Mouse (Mus musculus) cerebellum, adult 2 months (tissue): ENCODE measurements around the gene Rpl15. TPM values are rescaled to one million over a fixed set of nuclear protein-coding genes. Genes with fewer than 3 reads are reported as not detected.
"Not testable (repeated sequence)": the region's sequence is repeated elsewhere in the genome, so short reads cannot be mapped to it uniquely, and the experiment has no call there.

Source experiments
- DNase-seq, 2 experiments: peaks; one replicate each; pipeline ENCODE4 v3.0.0; 2021
- H3K27ac ChIP-seq: fragments of 200-500 bp; 2 replicates; pipeline ENCODE4 v1.5.1; 2012; ENCODE audit warnings: low read length, control low read depth, inconsistent platforms; ENCODE audit not compliant: insufficient read depth
- H3K27me3 ChIP-seq: fragments of 200-500 bp; 2 replicates; pipeline ENCODE4 v1.6.1; 2012; ENCODE audit warnings: inconsistent platforms, mild to moderate bottlenecking, low read length, moderate library complexity; ENCODE audit not compliant: control insufficient read depth, insufficient read depth
- H3K4me1 ChIP-seq: fragments of 200-500 bp; 2 replicates; pipeline ENCODE4 v1.6.1; 2011; ENCODE audit warnings: low read length; ENCODE audit not compliant: control insufficient read depth, insufficient read depth
- H3K4me3 ChIP-seq: fragments of 200-500 bp; replicated peaks from 2 replicates; pipeline ENCODE3; 2011; ENCODE audit warnings: mild to moderate bottlenecking, low read depth, low read length, control low read depth; ENCODE audit not compliant: insufficient read depth
- CTCF ChIP-seq: fragments of 200-500 bp; IDR thresholded peaks from 2 replicates; pipeline ENCODE4 v1.5.1; 2011; ENCODE audit warnings: low read depth, mild to moderate bottlenecking, control low read depth, low read length, moderate library complexity, borderline replicate concordance; ENCODE audit not compliant: insufficient read depth
- POLR2A ChIP-seq: fragments of 200-500 bp; IDR thresholded peaks from 2 replicates; pipeline ENCODE4 v1.6.1; 2011; ENCODE audit warnings: low read length, control low read depth, borderline replicate concordance; ENCODE audit not compliant: insufficient read depth
- WGBS: fragments of 180-500 bp; shearing (Covaris S2); methylation state at CpG from one replicate; pipeline ENCODE4 v1.1.7; 2018; 5-methylcytosine and 5-hydroxymethylcytosine counted together
- polyA plus RNA-seq: library from polyadenylated mRNA; depleted of rRNA; stranded (reverse); fragments of >200 nt; gene quantifications from 2 replicates; pipeline ENCODE4 v1.2.3, GENCODE M21; 2012

Rpl15 gene
- polyA plus RNA-seq, 1 experiment, result 293 TPM

GRCm38 (mm10) chr14:18240132-18240531 is 31.1 kb downstream of the Rpl15 start:
- Histone ChIP-seq H3K4me1 (no peaks in the 10 kb centered on the region), H3K27ac (no peak overlapping the region), H3K27me3 (no peaks in the 10 kb centered on the region), H3K4me3 (no peak overlapping the region)
- no peak for DNase-seq
- TF ChIP-seq POLR2A, result no peak
- no peak for TF ChIP-seq CTCF
- 72% methylated on average over 7 of the region's 7 CpGs for WGBS

- Histone ChIP-seq H3K4me3 (peak within 1 kb of the TSS; percentile 88), H3K27ac (peak within 1 kb of the TSS; percentile 100), H3K27me3 (no peaks in the 10 kb centered on the region), H3K4me1 (peaks cover under 1% of the 10 kb centered on the region; the same call in 1 of the 2 replicates)
- DNase-seq, result peak; percentile 99 to 100
- WGBS, result under 1% methylated on average over 62 of the region's 66 CpGs
- peak; percentile 67 for TF ChIP-seq POLR2A
- no peak for TF ChIP-seq CTCF
Measured at GRCm38 (mm10) chr14:18238750-18239731, 32.1 kb downstream of the Rpl15 start, which contains the start of gene Nr1d2. Nr1d2 (minus strand) TSS chr14:18239127.

- Histone ChIP-seq H3K4me3 (peak overlapping the region; percentile 88), H3K4me1 (peaks cover 4% of the 10 kb centered on the region; the same call in 1 of the 2 replicates), H3K27me3 (no peaks in the 10 kb centered on the region), H3K27ac (peak overlapping the region; percentile 100)
- 0 out of 2 replicates have a peak, but pooled peaks have one; percentile 42 for TF ChIP-seq POLR2A
- no peak for TF ChIP-seq CTCF
- under 1% methylated on average over 70 of the region's 71 CpGs for WGBS
- DNase-seq, result peak; percentile 98 to 99
Measured at GRCm38 (mm10) chr14:18238131-18238749, 33.0 kb downstream of the Rpl15 start.

- no peak overlapping the region; the same call in 1 of the 2 replicates for H3K27ac ChIP-seq
- peak overlapping the region; percentile 20 for H3K4me3 ChIP-seq
- WGBS, result 6% methylated on average over 4 of the region's 4 CpGs
Measured at GRCm38 (mm10) chr14:18237381-18237780, 33.8 kb downstream of the Rpl15 start.

GRCm38 (mm10) chr14:18236496-18237235 is 34.5 kb downstream of the Rpl15 start:
- whole genome bisulfite sequencing, result 59% methylated on average over 2 of the region's 2 CpGs
- not testable (repeated sequence) for DNase-seq

More at GRCm38 (mm10) chr14:18237381-18237780, 33.8 kb downstream of the Rpl15 start:
- TF ChIP-seq POLR2A, result no peak
- no peak for TF ChIP-seq CTCF
- Histone ChIP-seq H3K4me1 (peaks cover 8% of the 10 kb centered on the region), H3K27me3 (no peaks in the 10 kb centered on the region)
- no peak for DNase-seq

DNA sequence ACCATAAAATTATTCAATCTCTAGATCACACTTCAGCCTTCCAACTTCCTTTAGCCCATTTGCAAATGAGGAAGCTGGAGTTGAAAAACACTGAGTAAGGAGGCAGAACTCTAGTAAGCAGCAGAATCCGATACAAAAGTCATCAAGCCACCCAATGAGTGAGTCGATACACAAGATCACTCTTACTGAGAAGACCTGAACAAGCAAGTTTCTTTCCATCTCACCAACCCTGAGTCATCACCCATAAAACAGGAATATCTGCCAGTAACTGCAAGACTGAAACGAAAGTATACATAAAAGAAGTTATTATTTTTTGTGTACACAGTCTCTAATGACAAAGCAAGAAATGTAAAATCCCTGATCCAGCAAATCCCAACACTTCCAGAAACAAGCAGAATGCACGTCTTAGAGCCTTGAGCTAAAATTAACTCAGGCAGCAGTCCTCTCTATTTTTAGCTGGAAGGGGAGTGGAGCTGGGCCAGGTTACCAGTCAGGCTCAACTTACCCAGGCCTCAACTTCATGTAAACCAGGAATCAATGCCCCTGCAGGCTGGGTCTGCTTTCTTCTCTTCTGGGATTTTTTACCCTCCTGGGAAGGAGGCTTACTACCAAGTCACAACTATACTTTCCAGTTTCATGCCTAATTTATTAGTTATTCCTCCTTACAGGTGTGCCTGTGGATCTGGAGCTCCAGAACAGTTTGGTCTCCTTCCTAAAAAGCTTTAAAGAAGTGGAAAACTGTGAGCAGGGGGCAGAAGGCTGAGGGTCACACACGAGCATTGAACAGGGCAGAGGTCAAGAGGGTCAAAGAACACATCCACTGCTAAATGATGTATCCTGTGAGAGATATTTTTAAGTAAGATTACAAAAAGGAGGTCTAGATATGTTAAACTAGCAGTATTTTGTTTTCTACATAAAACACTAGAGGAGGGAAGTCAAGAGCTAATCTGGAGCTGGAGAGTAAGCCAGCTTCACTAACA is 36.9 kb downstream of the Rpl15 start:
- H3K4me1 ChIP-seq, result peaks cover 11% of the 10 kb centered on the region
- H3K4me3 ChIP-seq, result peak overlapping the region; percentile 7
- TF ChIP-seq POLR2A (no peak), CTCF (no peak)
- WGBS, result 11% methylated on average over 5 of the region's 5 CpGs
- no peaks in the 10 kb centered on the region for H3K27me3 ChIP-seq
- peak in 1 of 2 experiments; percentile 51 for DNase-seq
- no peak overlapping the region for H3K27ac ChIP-seq

More at GRCm38 (mm10) chr14:18236496-18237235, 34.5 kb downstream of the Rpl15 start:
- H3K4me1 ChIP-seq, result peaks cover 11% of the 10 kb centered on the region
- H3K4me3 ChIP-seq, H3K27me3 ChIP-seq, H3K27ac ChIP-seq: not testable (repeated sequence)
